Mouse (Mus musculus): ENCODE data around the gene Gng13.

GRCm38 (mm10) chr17:25723470-25723869 is 6.5 kb downstream of the Gng13 start:
- no peak for TF ChIP-seq CTCF (IDR thresholded peaks at IDR 0.05; ENCODE audit: low read depth)
- TF ChIP-seq EP300 (IDR thresholded peaks at IDR 0.05; ENCODE audit: low read depth) = no peak

All from heart, postnatal 0 days (tissue).